Mouse (Mus musculus) ES-E14 (cell line): ENCODE results near the gene Coa4. TPM values are rescaled to one million over a fixed set of nuclear protein-coding genes. Genes with fewer than 3 reads are reported as not detected.
A peak's percentile ranks its signal among the peaks of the same experiment; 100 is the strongest.

Experiments
- DNase-seq: peaks from one replicate; pipeline ENCODE4 v3.0.0-alpha.2; 2013; ENCODE audit warnings: low read depth, low spot score
- H3K27ac ChIP-seq: 2 replicates; pipeline ENCODE4 v1.5.1; 2012; ENCODE audit warnings: low read depth, mild to moderate bottlenecking, low read length, moderate library complexity, mixed read lengths; ENCODE audit not compliant: poor library complexity, insufficient read depth, severe bottlenecking
- H3K36me3 ChIP-seq: 2 replicates; pipeline ENCODE4 v1.6.1; 2012; ENCODE audit warnings: mild to moderate bottlenecking, low read length, moderate library complexity, mixed read lengths; ENCODE audit not compliant: control insufficient read depth, poor library complexity, insufficient read depth, severe bottlenecking
- H3K4me1 ChIP-seq, 2 experiments: fragments of 150-350 bp in 1 of 2; sonication (generic) in 1 of 2; 2 replicates each; pipeline ENCODE4 v1.6.1; 2012; ENCODE audit warnings: low read length in 2 of 2, mild to moderate bottlenecking in 1 of 2, mixed read lengths in 1 of 2; ENCODE audit not compliant: control insufficient read depth in 2 of 2, insufficient read depth in 2 of 2, poor library complexity in 1 of 2
- H3K4me3 ChIP-seq, 2 experiments: fragments of 150-350 bp in 1 of 2; sonication (generic) in 1 of 2; 2 replicates each; pipeline ENCODE4 v1.5.1; 2012; ENCODE audit warnings: low read length in 2 of 2, low read depth in 1 of 2, mild to moderate bottlenecking in 1 of 2, mixed read lengths in 1 of 2; ENCODE audit not compliant: insufficient read depth in 1 of 2, poor library complexity in 1 of 2, severe bottlenecking in 1 of 2
- H3K9ac ChIP-seq: 2 replicates; pipeline ENCODE4 v1.6.1; 2012; ENCODE audit warnings: low read depth, mild to moderate bottlenecking, low read length, mixed read lengths; ENCODE audit not compliant: poor library complexity, insufficient read depth, severe bottlenecking
- H3K9me3 ChIP-seq: fragments of 150-350 bp; sonication (generic); 2 replicates; pipeline ENCODE4 v1.6.1; 2012; ENCODE audit warnings: low read depth, mild to moderate bottlenecking, low read length; ENCODE audit not compliant: control insufficient read depth, insufficient read depth
- CHD2 ChIP-seq: IDR thresholded peaks from 2 replicates; pipeline ENCODE4 v1.6.1; 2014; ENCODE audit warnings: mild to moderate bottlenecking, low read depth, low read length, inconsistent platforms
- HCFC1 ChIP-seq: IDR thresholded peaks from 2 replicates; pipeline ENCODE4 v1.6.1; 2012; ENCODE audit warnings: low read length, inconsistent platforms, borderline replicate concordance; ENCODE audit not compliant: insufficient read depth
- MAFK ChIP-seq: IDR thresholded peaks from 2 replicates; pipeline ENCODE4 v1.6.1; 2014; ENCODE audit warnings: mild to moderate bottlenecking, low read depth, low read length, inconsistent platforms; ENCODE audit not compliant: insufficient read depth
- ZC3H11A ChIP-seq: IDR thresholded peaks from 2 replicates; pipeline ENCODE4 v1.6.1; 2012; ENCODE audit warnings: low read depth, mild to moderate bottlenecking, inconsistent platforms, low read length, borderline replicate concordance
- ZNF384 ChIP-seq: IDR thresholded peaks from 2 replicates; pipeline ENCODE4 v1.6.1; 2012; ENCODE audit warnings: low read depth, low read length, inconsistent platforms
- in situ Hi-C, 2 experiments: fragments of 600-800 bp; cut with MboI; formaldehyde crosslinking; loops; one replicate each; pipeline ENCODE4 v1.15.1; 2025; ENCODE audit warnings: low sequenced_read_pairs in 2 of 2, inconsistent platforms in 1 of 2; ENCODE audit not compliant: unreplicated experiment in 2 of 2
- total RNA-seq: library from RNA; depleted of rRNA; stranded (reverse); fragments of 300-350 nt; gene quantifications from 2 replicates; pipeline ENCODE4 v1.2.3, GENCODE M21; 2012

Gene Coa4
- total RNA-seq, 1 experiment = 14.6 TPM

- no peak for TF ChIP-seq ZC3H11A
- Histone ChIP-seq H3K4me3 (no peak overlapping the region), H3K4me1 (peaks cover 0 to 17% of the 10 kb centered on the region in 2 experiments; a peak in 3 of 4 replicates), H3K36me3 (no peaks in the 10 kb centered on the region), H3K9me3 (no peaks in the 10 kb centered on the region), H3K9ac (no peak overlapping the region), H3K27ac (no peak overlapping the region)
- in situ Hi-C loops = no loop called here
- no peak for DNase-seq
Observed at GRCm38 (mm10) chr7:100508670-100509069, 28.2 kb upstream of the Coa4 start.

DNA sequence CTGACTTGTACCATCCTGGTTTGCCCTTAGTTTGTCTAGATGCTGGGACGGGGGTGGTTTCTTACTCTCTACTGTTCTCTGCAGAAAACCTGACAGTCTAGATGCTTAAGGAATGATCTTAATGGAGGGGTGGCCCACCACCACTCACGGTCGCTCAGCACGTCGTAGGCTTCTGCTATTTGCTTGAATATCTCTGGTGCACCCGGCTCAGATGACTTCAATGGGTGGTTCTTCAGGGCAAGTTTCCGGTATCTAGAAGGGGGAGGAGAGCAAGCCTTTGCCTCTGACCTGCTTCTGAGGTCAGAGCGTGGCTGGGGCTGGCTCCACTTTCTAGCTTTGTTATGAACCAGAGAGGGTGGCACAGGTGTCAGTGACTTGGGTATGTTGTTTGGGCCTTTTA, 25.3 kb upstream of the Coa4 start:
- H3K4me3 ChIP-seq = 0 out of 4 replicates have a peak overlapping the region, but pooled peaks of 1 of the 2 experiments have one; percentile 10
- no peaks in the 10 kb centered on the region for H3K36me3 ChIP-seq
- in situ Hi-C loops = no loop called here
- peaks cover 0 to 7% of the 10 kb centered on the region in 2 experiments; a peak in 3 of 4 replicates for H3K4me1 ChIP-seq
- TF ChIP-seq ZNF384 (no peak), ZC3H11A (no peak), MAFK (no peak), HCFC1 (no peak), CHD2 (no peak)
- H3K9me3 ChIP-seq = no peaks in the 10 kb centered on the region
- no peak overlapping the region for H3K27ac ChIP-seq
- no peak overlapping the region for H3K9ac ChIP-seq
- no peak for DNase-seq

GRCm38 (mm10) chr7:100514573-100514972, 22.3 kb upstream of the Coa4 start, which contains the start of gene Dnajb13:
TSS of gene Dnajb13 (minus strand) at chr7:100514960.
- Histone ChIP-seq H3K36me3 (no peaks in the 10 kb centered on the region), H3K9ac (no peak within 1 kb of the TSS), H3K4me3 (peak within 1 kb of the TSS in 1 of 2 experiments; percentile 43; a peak in 1 of 4 replicates), H3K27ac (no peak within 1 kb of the TSS), H3K9me3 (no peaks in the 10 kb centered on the region), H3K4me1 (peaks cover 0 to 6% of the 10 kb centered on the region in 2 experiments; a peak in 2 of 4 replicates)
- no peak for TF ChIP-seq CHD2
- peak; percentile 90 for TF ChIP-seq HCFC1
- in situ Hi-C loops = no loop called here
- no peak for DNase-seq

GRCm38 (mm10) chr7:100520204-100520603, 16.7 kb upstream of the Coa4 start:
- in situ Hi-C loops = no loop called here
- no peaks in the 10 kb centered on the region for H3K4me1 ChIP-seq
- H3K4me3 ChIP-seq = no peak overlapping the region
- TF ChIP-seq HCFC1 (no peak), ZC3H11A (no peak), ZNF384 (no peak), MAFK (no peak), CHD2 (no peak)
- no peak for DNase-seq
- no peak overlapping the region for H3K9ac ChIP-seq
- no peaks in the 10 kb centered on the region for H3K9me3 ChIP-seq
- H3K36me3 ChIP-seq = no peaks in the 10 kb centered on the region
- no peak overlapping the region for H3K27ac ChIP-seq

DNA sequence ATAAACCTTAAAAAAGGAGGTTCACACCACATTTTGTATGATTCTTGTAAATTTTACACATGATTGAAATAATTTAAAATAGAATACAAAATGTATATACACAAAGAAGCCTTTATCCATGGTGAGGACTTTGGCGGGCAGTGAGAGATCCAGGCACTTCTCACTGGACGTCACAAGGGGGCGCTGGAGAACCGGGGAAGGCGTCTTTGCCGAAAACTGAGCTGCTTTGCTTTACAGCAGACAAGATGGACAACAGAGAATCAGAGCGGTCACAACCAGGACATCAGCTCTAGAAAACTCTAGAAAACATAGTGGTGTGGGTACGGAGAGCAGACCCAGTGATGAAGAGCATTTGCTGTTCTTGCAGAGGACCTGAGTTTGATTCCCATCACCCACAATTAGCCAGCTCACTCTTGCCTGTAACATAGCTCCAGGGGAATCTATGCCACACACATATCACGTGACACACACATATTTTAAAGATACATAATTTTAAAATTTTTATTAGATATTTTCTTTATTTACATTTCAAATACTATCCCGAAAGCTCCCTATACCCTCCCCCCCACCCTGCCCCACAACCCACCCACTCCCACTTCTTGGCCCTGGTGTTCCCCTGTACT, 16.1 kb upstream of the Coa4 start:
- no peak for TF ChIP-seq ZNF384
- peak; percentile 62; the same call in 1 of the 2 replicates for TF ChIP-seq ZC3H11A
- no peak for DNase-seq
- Histone ChIP-seq H3K36me3 (no peaks in the 10 kb centered on the region), H3K9ac (no peak overlapping the region), H3K4me3 (0 out of 4 replicates have a peak overlapping the region, but pooled peaks of 1 of the 2 experiments have one; percentile 11), H3K27ac (no peak overlapping the region), H3K9me3 (no peaks in the 10 kb centered on the region), H3K4me1 (no peaks in the 10 kb centered on the region)
- in situ Hi-C loops = no loop called here
